Mouse (Mus musculus) neural tube, embryonic 14.5 days (tissue): ENCODE results near the gene Rps13. TPM values are rescaled to one million over a fixed set of nuclear protein-coding genes. Genes with fewer than 3 reads are reported as not detected.

Experiments used
- ATAC-seq: fragments of 200-750 bp; cut with Nextera tagmentation; 2 replicates; pipeline ENCODE4 v1.8.0; 2017; ENCODE audit warnings: low read depth, mild to moderate bottlenecking, moderate TSS enrichment, moderate library complexity
- H3K27ac ChIP-seq: fragments of 300-500 bp; sonication (generic); 2 replicates; pipeline ENCODE4 v1.5.1; 2014; ENCODE audit warnings: low read depth, mild to moderate bottlenecking, control low read depth, low read length, moderate library complexity, mixed read lengths
- H3K27me3 ChIP-seq: fragments of 300-500 bp; sonication (generic); 2 replicates; pipeline ENCODE4 v1.6.1; 2014; ENCODE audit warnings: low read length; ENCODE audit not compliant: control insufficient read depth, insufficient read depth
- H3K36me3 ChIP-seq: fragments of 300-500 bp; sonication (generic); 2 replicates; pipeline ENCODE4 v1.6.1; 2014; ENCODE audit warnings: low read length, mixed read lengths; ENCODE audit not compliant: control insufficient read depth, insufficient read depth
- H3K4me1 ChIP-seq: fragments of 300-500 bp; sonication (generic); 2 replicates; pipeline ENCODE4 v1.6.1; 2014; ENCODE audit warnings: low read length; ENCODE audit not compliant: control insufficient read depth, insufficient read depth
- H3K4me2 ChIP-seq: fragments of 300-500 bp; sonication (generic); 2 replicates; pipeline ENCODE4 v1.6.1; 2014; ENCODE audit warnings: mild to moderate bottlenecking, low read depth, low read length, control low read depth
- H3K4me3 ChIP-seq: fragments of 300-500 bp; sonication (generic); 2 replicates; pipeline ENCODE4 v1.5.1; 2014; ENCODE audit warnings: low read depth, low read length, control low read depth, mixed read lengths
- H3K9ac ChIP-seq: fragments of 300-500 bp; sonication (generic); replicated peaks from 2 replicates; pipeline ENCODE4 v1.6.1; 2014; ENCODE audit warnings: low read depth, mild to moderate bottlenecking, control low read depth, low read length, mixed read lengths
- H3K9me3 ChIP-seq: fragments of 300-500 bp; sonication (generic); 2 replicates; pipeline ENCODE4 v1.6.1; 2016; ENCODE audit warnings: low read length; ENCODE audit not compliant: control insufficient read depth
- WGBS: fragments of 180-500 bp; shearing (Covaris S2); extraction: QIAGEN DNeasy Blood & Tissue Kit; methylation state at CpG from one replicate; pipeline ENCODE4 v1.1.7; 2014; 5-methylcytosine and 5-hydroxymethylcytosine counted together
- polyA plus RNA-seq: library from polyadenylated mRNA; unstranded; fragments of >200 nt; fragmentation: Nextera tagmentation; extraction: Ambion mirVana; gene quantifications from 2 replicates; pipeline ENCODE4 v1.2.1, GENCODE M21; 2014

Gene Rps13
- polyA plus RNA-seq, 1 experiment from 2014 or later = 565 TPM

- Histone ChIP-seq H3K27ac (no peak overlapping the region), H3K4me2 (no peak overlapping the region), H3K4me1 (peaks cover 4% of the 10 kb centered on the region), H3K9me3 (no peaks in the 10 kb centered on the region), H3K36me3 (peaks cover 21% of the 10 kb centered on the region), H3K27me3 (no peaks in the 10 kb centered on the region), H3K4me3 (no peak overlapping the region), H3K9ac (no peak overlapping the region)
- WGBS = 95% methylated on average over 5 of the region's 5 CpGs
- no peak for ATAC-seq
These were observed 6.1 kb downstream of the Rps13 start for GRCm38 (mm10) chr7:116327901-116328300.

DNA sequence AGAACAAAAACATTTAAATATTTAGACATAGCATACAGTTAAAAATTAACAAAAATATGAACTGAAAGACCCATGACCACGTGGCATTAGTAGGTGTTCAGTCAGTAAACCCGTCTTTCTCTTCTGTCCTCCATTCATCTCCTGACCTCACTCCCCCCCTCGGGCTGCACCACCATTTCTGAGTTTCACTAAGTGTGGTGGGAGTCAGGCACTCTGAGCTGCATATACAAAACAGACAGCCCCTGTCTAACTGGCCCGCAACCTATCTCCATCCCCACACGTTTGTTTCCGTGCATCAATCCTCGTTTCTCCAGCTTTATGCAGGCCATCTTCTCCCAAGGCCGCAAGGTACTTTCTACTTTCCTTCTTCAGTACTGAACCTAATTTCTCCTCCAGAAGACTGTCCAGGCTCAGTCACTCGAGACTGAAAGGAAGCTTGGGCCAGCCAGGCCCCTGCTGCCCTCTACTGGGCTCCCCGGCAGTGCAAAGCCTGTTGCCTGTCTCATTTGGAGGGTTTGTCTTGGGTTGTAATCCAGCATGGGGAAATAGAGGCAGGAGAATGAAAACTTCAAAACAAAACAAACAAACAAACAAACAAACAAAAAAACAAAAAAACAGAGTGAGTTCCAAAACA, 10.5 kb downstream of the Rps13 start:
- no peaks in the 10 kb centered on the region for H3K36me3 ChIP-seq
- H3K27ac ChIP-seq = no peak overlapping the region
- no peaks in the 10 kb centered on the region for H3K4me1 ChIP-seq
- H3K4me3 ChIP-seq = no peak overlapping the region
- peak; percentile 63; the same call in 1 of the 2 replicates for ATAC-seq
- no peaks in the 10 kb centered on the region for H3K27me3 ChIP-seq
- H3K9ac ChIP-seq = no peak overlapping the region
- H3K9me3 ChIP-seq = no peaks in the 10 kb centered on the region
- no peak overlapping the region for H3K4me2 ChIP-seq
- WGBS = 34% methylated on average over 10 of the region's 10 CpGs

- peaks cover 4% of the 10 kb centered on the region; the same call in 1 of the 2 replicates for H3K27me3 ChIP-seq
- H3K4me3 ChIP-seq = no peak overlapping the region
- H3K9me3 ChIP-seq = no peaks in the 10 kb centered on the region
- no peak overlapping the region for H3K4me2 ChIP-seq
- H3K27ac ChIP-seq = no peak overlapping the region
- H3K36me3 ChIP-seq = no peaks in the 10 kb centered on the region
- no peaks in the 10 kb centered on the region for H3K4me1 ChIP-seq
- no peak overlapping the region for H3K9ac ChIP-seq
- 16% methylated on average over 9 of the region's 9 CpGs for WGBS
- no peak for ATAC-seq
These were observed 24.5 kb downstream of the Rps13 start for GRCm38 (mm10) chr7:116309456-116309855.

GRCm38 (mm10) chr7:116308632-116308991, 25.4 kb downstream of the Rps13 start:
- peak overlapping the region; percentile 100 for H3K4me2 ChIP-seq
- no peak overlapping the region for H3K9ac ChIP-seq
- no peak overlapping the region for H3K27ac ChIP-seq
- peaks cover 4% of the 10 kb centered on the region; the same call in 1 of the 2 replicates for H3K27me3 ChIP-seq
- WGBS = 3% methylated on average over 16 of the region's 16 CpGs
- no peaks in the 10 kb centered on the region for H3K9me3 ChIP-seq
- no peaks in the 10 kb centered on the region for H3K4me1 ChIP-seq
- ATAC-seq = peak; percentile 9; the same call in 1 of the 2 replicates
- peak overlapping the region; percentile 67 for H3K4me3 ChIP-seq
- no peaks in the 10 kb centered on the region for H3K36me3 ChIP-seq

DNA sequence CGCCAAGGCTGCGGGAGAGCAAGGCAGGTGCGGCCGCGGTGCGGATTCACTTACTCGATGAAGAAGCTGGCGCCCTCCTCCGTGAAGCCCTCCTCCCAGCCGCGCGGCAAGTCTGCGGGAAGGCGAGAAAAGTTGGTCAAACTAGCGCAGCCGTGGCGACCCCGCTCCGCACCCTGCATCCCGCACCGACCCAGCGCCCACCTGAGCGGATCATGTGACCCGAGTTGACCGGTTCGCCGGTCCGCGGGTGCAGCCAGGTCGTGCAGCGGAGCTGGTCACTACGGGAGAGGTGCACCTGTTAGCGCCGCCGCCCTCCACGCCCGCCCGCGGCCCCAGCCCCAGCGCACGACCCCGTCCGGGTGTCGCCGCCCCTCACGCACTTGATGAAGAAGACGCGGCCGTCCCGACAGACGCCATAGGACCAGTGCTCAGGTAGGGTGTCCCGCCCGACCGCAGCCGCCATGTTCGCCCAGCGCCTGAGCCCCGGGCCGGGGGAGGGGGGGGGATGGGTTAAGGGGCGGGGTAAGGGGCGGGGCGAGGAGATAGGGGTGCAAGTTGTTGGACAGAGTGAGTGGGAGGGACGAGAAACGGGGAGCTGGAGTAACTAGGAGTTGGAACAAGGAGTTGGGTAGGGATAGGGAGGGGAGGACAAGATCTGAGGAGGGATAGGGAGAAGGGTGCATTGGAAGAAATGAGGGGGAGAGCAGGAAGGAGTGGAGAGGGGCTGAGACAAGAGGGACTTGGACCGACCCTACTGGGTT, 25.9 kb downstream of the Rps13 start, which contains the start of gene Plekha7:
TSS of gene Plekha7 (minus strand) at position 506 of the 761 bp plus-strand sequence.
- peak; percentile 56 for ATAC-seq
- Histone ChIP-seq H3K36me3 (no peaks in the 10 kb centered on the region), H3K4me3 (peak within 1 kb of the TSS; percentile 67), H3K9me3 (no peaks in the 10 kb centered on the region), H3K4me1 (no peaks in the 10 kb centered on the region), H3K27me3 (peaks cover 4% of the 10 kb centered on the region; the same call in 1 of the 2 replicates), H3K27ac (no peak within 1 kb of the TSS), H3K4me2 (peak within 1 kb of the TSS; percentile 100), H3K9ac (peak within 1 kb of the TSS; percentile 42)
- under 1% methylated on average over 51 of the region's 65 CpGs for WGBS

DNA sequence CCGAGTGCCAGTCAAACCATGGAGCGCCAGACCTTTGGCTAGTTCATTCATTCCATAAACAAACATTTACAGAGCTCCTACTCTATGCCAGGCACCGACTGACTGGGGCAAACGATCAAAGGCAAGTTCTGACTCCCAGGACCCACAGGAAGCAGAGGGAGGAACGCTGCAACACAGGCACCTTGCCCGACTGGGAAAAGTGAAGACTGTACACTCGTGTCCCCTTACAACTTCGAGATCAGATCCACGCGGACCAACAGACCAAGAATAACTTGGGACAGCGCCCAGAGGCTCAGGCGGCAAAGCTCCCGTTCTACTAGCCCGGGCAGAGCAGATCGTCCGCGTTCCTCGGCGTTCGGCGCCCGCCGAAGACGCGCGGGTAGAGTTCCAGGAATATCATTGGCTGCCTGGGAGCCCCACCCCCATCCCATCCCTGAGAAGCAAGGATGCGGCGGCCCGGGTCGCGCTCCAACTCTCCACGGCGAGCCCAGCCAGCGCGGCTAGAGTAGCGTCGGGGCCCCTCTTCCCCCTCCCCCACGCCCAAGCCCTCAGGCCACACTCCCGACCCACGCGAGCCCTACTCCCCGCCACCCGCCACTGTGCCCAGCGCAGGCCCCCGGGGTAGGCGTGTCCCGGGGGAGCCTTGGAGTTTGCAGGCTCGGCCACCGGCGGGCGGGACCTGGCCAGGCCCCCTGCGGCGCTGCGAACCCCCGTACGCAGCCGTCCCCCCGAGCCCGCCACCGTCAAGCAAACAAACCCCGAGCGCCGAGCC, 26.7 kb downstream of the Rps13 start:
- no peak overlapping the region for H3K27ac ChIP-seq
- H3K4me1 ChIP-seq = no peaks in the 10 kb centered on the region
- peak overlapping the region; percentile 42 for H3K9ac ChIP-seq
- H3K4me3 ChIP-seq = peak overlapping the region; percentile 67
- H3K4me2 ChIP-seq = peak overlapping the region; percentile 100
- under 1% methylated on average over 54 of the region's 63 CpGs for WGBS
- H3K9me3 ChIP-seq = no peaks in the 10 kb centered on the region
- H3K36me3 ChIP-seq = no peaks in the 10 kb centered on the region
- ATAC-seq = peak; percentile 86
- peaks cover 4% of the 10 kb centered on the region; the same call in 1 of the 2 replicates for H3K27me3 ChIP-seq

- peak overlapping the region; percentile 100 for H3K4me2 ChIP-seq
- no peak overlapping the region for H3K27ac ChIP-seq
- peaks cover 4% of the 10 kb centered on the region; the same call in 1 of the 2 replicates for H3K27me3 ChIP-seq
- no peaks in the 10 kb centered on the region for H3K4me1 ChIP-seq
- peak overlapping the region; percentile 67; the same call in 1 of the 2 replicates for H3K4me3 ChIP-seq
- ATAC-seq = 0 out of 2 replicates have a peak, but pooled peaks have one; percentile 2
- H3K9ac ChIP-seq = no peak overlapping the region
- 8% methylated on average over 5 of the region's 5 CpGs for WGBS
- no peaks in the 10 kb centered on the region for H3K36me3 ChIP-seq
- H3K9me3 ChIP-seq = no peaks in the 10 kb centered on the region
These were observed 27.4 kb downstream of the Rps13 start for GRCm38 (mm10) chr7:116306601-116307000.

DNA sequence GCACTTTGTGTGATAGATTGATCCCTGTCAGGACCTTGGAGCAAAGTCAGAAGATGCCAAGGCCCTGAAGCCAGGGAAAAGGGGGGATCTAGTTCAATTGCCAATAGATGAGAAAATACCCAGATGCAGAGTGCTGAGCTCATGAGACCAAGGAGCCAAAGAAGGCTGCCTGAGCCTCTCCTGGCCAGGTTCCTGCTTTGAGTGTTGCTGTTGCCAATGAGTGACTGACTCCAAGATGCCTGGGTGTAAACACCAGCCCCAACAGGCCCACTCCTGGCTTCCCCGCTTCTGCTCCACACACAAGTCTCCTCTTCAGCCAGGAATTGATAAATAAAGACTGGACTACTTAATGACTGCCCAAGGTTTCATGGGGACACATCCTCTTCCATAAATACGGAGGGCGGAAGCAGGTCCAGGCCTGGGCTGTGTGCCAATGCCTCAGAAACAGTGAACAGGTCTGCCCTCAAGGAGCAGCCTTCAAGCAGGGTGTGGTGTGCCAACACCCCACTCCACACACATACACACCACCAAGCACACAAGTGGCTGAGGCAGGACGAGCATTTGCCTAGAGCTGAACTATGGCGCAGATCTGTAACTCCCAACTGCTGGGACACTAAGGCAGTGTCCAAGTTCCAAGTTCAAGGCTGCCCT, 32.2 kb downstream of the Rps13 start:
- Histone ChIP-seq H3K4me2 (no peak overlapping the region), H3K36me3 (no peaks in the 10 kb centered on the region), H3K27me3 (peaks cover 4% of the 10 kb centered on the region; the same call in 1 of the 2 replicates), H3K9me3 (no peaks in the 10 kb centered on the region), H3K9ac (no peak overlapping the region), H3K4me3 (no peak overlapping the region), H3K27ac (no peak overlapping the region), H3K4me1 (no peaks in the 10 kb centered on the region)
- WGBS = 88% methylated on average over 5 of the region's 5 CpGs
- ATAC-seq = no peak
